Mouse (Mus musculus) liver, embryonic 12.5 days (tissue): Measurements from ENCODE around the gene Glipr2. TPM values are rescaled to one million over a fixed set of nuclear protein-coding genes. Genes with fewer than 3 reads are reported as not detected.

Experiments
- ATAC-seq: fragments of 200-750 bp; cut with Nextera tagmentation; 2 replicates; pipeline ENCODE4 v1.8.0; 2017; ENCODE audit warnings: moderate number of reproducible peaks, mild to moderate bottlenecking, moderate library complexity
- H3K27ac ChIP-seq: fragments of 300-500 bp; sonication (generic); 2 replicates; pipeline ENCODE4 v1.5.1; 2016; ENCODE audit warnings: mild to moderate bottlenecking
- H3K27me3 ChIP-seq: fragments of 300-500 bp; sonication (generic); replicated peaks from 2 replicates; pipeline ENCODE4 v1.6.1; 2016; ENCODE audit warnings: mild to moderate bottlenecking, moderate library complexity
- H3K36me3 ChIP-seq: fragments of 300-500 bp; sonication (generic); 2 replicates; pipeline ENCODE4 v1.6.1; 2016; ENCODE audit warnings: mild to moderate bottlenecking, moderate library complexity
- H3K4me1 ChIP-seq: fragments of 300-500 bp; sonication (generic); 2 replicates; pipeline ENCODE4 v1.6.1; 2016
- H3K4me2 ChIP-seq: fragments of 300-500 bp; sonication (generic); 2 replicates; pipeline ENCODE4 v1.6.1; 2016; ENCODE audit warnings: mild to moderate bottlenecking, moderate library complexity
- H3K4me3 ChIP-seq: fragments of 300-500 bp; sonication (generic); 2 replicates; pipeline ENCODE4 v1.5.1; 2016; ENCODE audit warnings: mild to moderate bottlenecking, moderate library complexity
- H3K9ac ChIP-seq: fragments of 300-500 bp; sonication (generic); 2 replicates; pipeline ENCODE4 v1.6.1; 2016; ENCODE audit warnings: mild to moderate bottlenecking, moderate library complexity
- H3K9me3 ChIP-seq: fragments of 300-500 bp; sonication (generic); replicated peaks from 2 replicates; pipeline ENCODE4 v1.6.1; 2016; ENCODE audit warnings: mild to moderate bottlenecking, moderate library complexity
- WGBS: fragments of 180-500 bp; shearing (Covaris S2); methylation state at CpG from one replicate; pipeline ENCODE4 v1.1.7; 2016; ENCODE audit not compliant: insufficient replicate concordance; 5-methylcytosine and 5-hydroxymethylcytosine counted together
- polyA plus RNA-seq: library from polyadenylated mRNA; unstranded; fragments of >200 nt; fragmentation: Nextera tagmentation; extraction: Ambion mirVana; gene quantifications from 2 replicates; pipeline ENCODE4 v1.2.1, GENCODE M21; 2016

Gene Glipr2
- 45.8 and 46.6 TPM in 2 replicates for polyA plus RNA-seq

GRCm38 (mm10) chr4:43957292-43957845, at the start of gene Glipr2:
TSS of gene Glipr2 (plus strand) at chr4:43957401.
- peak within 1 kb of the TSS; percentile 98 for H3K4me2 ChIP-seq
- peak; percentile 76 for ATAC-seq
- H3K4me3 ChIP-seq: peak within 1 kb of the TSS; percentile 78
- peak within 1 kb of the TSS; percentile 75 for H3K9ac ChIP-seq
- H3K36me3 ChIP-seq: no peaks in the 10 kb centered on the region
- H3K4me1 ChIP-seq: peaks cover 54% of the 10 kb centered on the region
- 1% methylated on average over 45 of the region's 45 CpGs for WGBS
- H3K9me3 ChIP-seq: no peaks in the 10 kb centered on the region
- H3K27me3 ChIP-seq: peaks cover 11% of the 10 kb centered on the region
- peak within 1 kb of the TSS; percentile 72 for H3K27ac ChIP-seq

GRCm38 (mm10) chr4:43918221-43918620, 39.0 kb upstream of the Glipr2 start:
- 90% methylated on average over 5 of the region's 5 CpGs for WGBS
- H3K27me3 ChIP-seq: no peaks in the 10 kb centered on the region

GRCm38 (mm10) chr4:43920602-43921001, 36.6 kb upstream of the Glipr2 start:
- no peak for ATAC-seq
- Histone ChIP-seq H3K36me3 (no peaks in the 10 kb centered on the region; the same call in 1 of the 2 replicates), H3K4me3 (no peak overlapping the region), H3K27me3 (no peaks in the 10 kb centered on the region), H3K9me3 (no peaks in the 10 kb centered on the region), H3K9ac (no peak overlapping the region), H3K4me1 (no peaks in the 10 kb centered on the region), H3K27ac (no peak overlapping the region), H3K4me2 (no peak overlapping the region)
- 69% methylated on average over 1 of the region's 1 CpGs for WGBS

More at GRCm38 (mm10) chr4:43918221-43918620, 39.0 kb upstream of the Glipr2 start:
- no peaks in the 10 kb centered on the region for H3K4me1 ChIP-seq
- no peak overlapping the region for H3K9ac ChIP-seq
- no peaks in the 10 kb centered on the region for H3K36me3 ChIP-seq
- ATAC-seq: no peak
- no peaks in the 10 kb centered on the region for H3K9me3 ChIP-seq
- H3K27ac ChIP-seq: no peak overlapping the region
- H3K4me2 ChIP-seq: no peak overlapping the region
- H3K4me3 ChIP-seq: no peak overlapping the region

- no peak for ATAC-seq
- no peak overlapping the region for H3K9ac ChIP-seq
- peaks cover 14% of the 10 kb centered on the region for H3K36me3 ChIP-seq
- no peak overlapping the region for H3K4me2 ChIP-seq
- no peaks in the 10 kb centered on the region for H3K9me3 ChIP-seq
- H3K4me1 ChIP-seq: no peaks in the 10 kb centered on the region
- no peak overlapping the region for H3K4me3 ChIP-seq
- H3K27me3 ChIP-seq: no peaks in the 10 kb centered on the region
- no peak overlapping the region for H3K27ac ChIP-seq
- 68% methylated on average over 6 of the region's 6 CpGs for WGBS
These were observed 32.1 kb upstream of the Glipr2 start for GRCm38 (mm10) chr4:43925125-43925524.

- H3K36me3 ChIP-seq: peaks cover 14% of the 10 kb centered on the region
- ATAC-seq: peak; percentile 52
- H3K4me3 ChIP-seq: no peak overlapping the region
- no peak overlapping the region for H3K4me2 ChIP-seq
- H3K9me3 ChIP-seq: no peaks in the 10 kb centered on the region
- H3K4me1 ChIP-seq: no peaks in the 10 kb centered on the region
- 5% methylated on average over 3 of the region's 3 CpGs for WGBS
- H3K27me3 ChIP-seq: no peaks in the 10 kb centered on the region
- no peak overlapping the region for H3K9ac ChIP-seq
- H3K27ac ChIP-seq: no peak overlapping the region
These were observed 31.4 kb upstream of the Glipr2 start for GRCm38 (mm10) chr4:43925779-43926178.

GRCm38 (mm10) chr4:43927826-43928225, 29.4 kb upstream of the Glipr2 start:
- H3K9ac ChIP-seq: no peak overlapping the region
- no peaks in the 10 kb centered on the region for H3K9me3 ChIP-seq
- no peaks in the 10 kb centered on the region for H3K27me3 ChIP-seq
- 79% methylated on average over 3 of the region's 3 CpGs for WGBS
- H3K4me3 ChIP-seq: no peak overlapping the region
- H3K4me1 ChIP-seq: no peaks in the 10 kb centered on the region
- no peak overlapping the region for H3K4me2 ChIP-seq
- peaks cover 20% of the 10 kb centered on the region for H3K36me3 ChIP-seq
- no peak overlapping the region for H3K27ac ChIP-seq
- no peak for ATAC-seq

- 57% methylated on average over 4 of the region's 4 CpGs for WGBS
- Histone ChIP-seq H3K4me3 (no peak overlapping the region), H3K27me3 (no peaks in the 10 kb centered on the region), H3K9me3 (no peaks in the 10 kb centered on the region), H3K36me3 (peaks cover 20% of the 10 kb centered on the region), H3K27ac (no peak overlapping the region), H3K4me1 (peaks cover 3% of the 10 kb centered on the region), H3K4me2 (no peak overlapping the region), H3K9ac (no peak overlapping the region)
- ATAC-seq: no peak
These were observed 25.3 kb upstream of the Glipr2 start for GRCm38 (mm10) chr4:43931877-43932276.

- no peak for ATAC-seq
- H3K9me3 ChIP-seq: no peaks in the 10 kb centered on the region
- peaks cover 8% of the 10 kb centered on the region; the same call in 1 of the 2 replicates for H3K36me3 ChIP-seq
- no peaks in the 10 kb centered on the region for H3K27me3 ChIP-seq
- H3K4me3 ChIP-seq: no peak overlapping the region
- peaks cover 12% of the 10 kb centered on the region for H3K4me1 ChIP-seq
- no peak overlapping the region for H3K4me2 ChIP-seq
- H3K9ac ChIP-seq: no peak overlapping the region
- WGBS: 81% methylated on average over 4 of the region's 4 CpGs
- no peak overlapping the region for H3K27ac ChIP-seq
These were observed 21.0 kb upstream of the Glipr2 start for GRCm38 (mm10) chr4:43936186-43936585.

GRCm38 (mm10) chr4:43936749-43937674, 20.2 kb upstream of the Glipr2 start:
- ATAC-seq: peak; percentile 58
- Histone ChIP-seq H3K4me3 (no peak overlapping the region), H3K27me3 (no peaks in the 10 kb centered on the region), H3K36me3 (peaks cover 3% of the 10 kb centered on the region; the same call in 1 of the 2 replicates), H3K9ac (no peak overlapping the region), H3K4me1 (peaks cover 12% of the 10 kb centered on the region), H3K9me3 (no peaks in the 10 kb centered on the region), H3K4me2 (peak overlapping the region; percentile 29), H3K27ac (0 out of 2 replicates have a peak overlapping the region, but pooled peaks have one; percentile 8)
- 39% methylated on average over 14 of the region's 14 CpGs for WGBS

- H3K36me3 ChIP-seq: peaks cover 2% of the 10 kb centered on the region; the same call in 1 of the 2 replicates
- 63% methylated on average over 5 of the region's 5 CpGs for WGBS
- ATAC-seq: no peak
- no peak overlapping the region for H3K9ac ChIP-seq
- no peak overlapping the region for H3K4me2 ChIP-seq
- no peak overlapping the region for H3K4me3 ChIP-seq
- H3K27me3 ChIP-seq: no peaks in the 10 kb centered on the region
- H3K4me1 ChIP-seq: peaks cover 12% of the 10 kb centered on the region
- no peaks in the 10 kb centered on the region for H3K9me3 ChIP-seq
- no peak overlapping the region; the same call in 1 of the 2 replicates for H3K27ac ChIP-seq
These were observed 15.9 kb upstream of the Glipr2 start for GRCm38 (mm10) chr4:43941315-43941714.

- no peak overlapping the region for H3K9ac ChIP-seq
- H3K36me3 ChIP-seq: peaks cover 2% of the 10 kb centered on the region; the same call in 1 of the 2 replicates
- WGBS: 84% methylated on average over 8 of the region's 8 CpGs
- H3K4me2 ChIP-seq: no peak overlapping the region
- no peak overlapping the region for H3K27ac ChIP-seq
- H3K9me3 ChIP-seq: no peaks in the 10 kb centered on the region
- H3K27me3 ChIP-seq: no peaks in the 10 kb centered on the region
- peaks cover 3% of the 10 kb centered on the region; the same call in 1 of the 2 replicates for H3K4me1 ChIP-seq
- H3K4me3 ChIP-seq: no peak overlapping the region
- no peak for ATAC-seq
These were observed 14.8 kb upstream of the Glipr2 start for GRCm38 (mm10) chr4:43942421-43942820.

- no peak overlapping the region for H3K27ac ChIP-seq
- no peaks in the 10 kb centered on the region for H3K9me3 ChIP-seq
- no peak overlapping the region for H3K4me3 ChIP-seq
- no peak overlapping the region for H3K4me2 ChIP-seq
- no peak for ATAC-seq
- 84% methylated on average over 2 of the region's 2 CpGs for WGBS
- H3K36me3 ChIP-seq: no peaks in the 10 kb centered on the region
- H3K9ac ChIP-seq: no peak overlapping the region
- no peaks in the 10 kb centered on the region for H3K27me3 ChIP-seq
- H3K4me1 ChIP-seq: no peaks in the 10 kb centered on the region
These were observed 9.6 kb upstream of the Glipr2 start for GRCm38 (mm10) chr4:43947571-43947970.
